Mouse (Mus musculus) gastrocnemius, postnatal 14 days (tissue): ENCODE measurements around the gene Cpb2. TPM values are rescaled to one million over a fixed set of nuclear protein-coding genes. Genes with fewer than 3 reads are reported as not detected.

ENCODE experiments used
- microRNA-seq, 2 experiments: library from miRNA; unstranded; fragments of <30 nt; microRNA quantifications; one replicate each; pipeline ENCODE4 v1.2.0; 2021
- total RNA-seq, 2 experiments: library from RNA; stranded (reverse); gene quantifications; 2 replicates each; pipeline ENCODE4 v1.2.3; 2021

The Cpb2 gene
- total RNA-seq, 2 experiments from 2014 or later, result not detected

Small RNA genes within 50 kb of the gene (microRNA-seq; reads per million reads assigned to microRNA genes)
- gene Gm44482, result 0 reads per million in 2 experiments

Other genes with a start within 250 kb of the Cpb2 start
- under 1 TPM; 0.21 to 0.29 TPM for gene Rubcnl, start 226.3 kb upstream of the Cpb2 start, total RNA-seq
- not detected for gene Lrrc63, start 111.4 kb upstream of the Cpb2 start, total RNA-seq
- gene Lcp1, start 111.2 kb upstream of the Cpb2 start, total RNA-seq, result 1 to 10 TPM; 6.0 to 8.2 TPM
- gene Zc3h13, start 42.1 kb downstream of the Cpb2 start, total RNA-seq, result 10 to 100 TPM; 14.4 to 16.6 TPM
- gene Siah3, start 213.7 kb downstream of the Cpb2 start, total RNA-seq, result under 1 TPM; 0.16 to 0.43 TPM